Mouse (Mus musculus) megakaryocyte, embryonic 14.5 days (primary cell): ENCODE measurements around the gene Serpina3g. TPM values are rescaled to one million over a fixed set of nuclear protein-coding genes. Genes with fewer than 3 reads are reported as not detected.
"Not testable (repeated sequence)": the region's sequence is repeated elsewhere in the genome, so short reads cannot be mapped to it uniquely, and the experiment has no call there.

Experiments used
- H3K27me3 ChIP-seq: replicated peaks from 2 replicates; pipeline ENCODE3; 2012; ENCODE audit warnings: inconsistent platforms
- H3K36me3 ChIP-seq: replicated peaks from 2 replicates; pipeline ENCODE3; 2012; ENCODE audit warnings: low read length, inconsistent platforms, mixed read lengths
- H3K4me1 ChIP-seq: 2 replicates; pipeline ENCODE4 v1.6.1; 2012; ENCODE audit warnings: inconsistent platforms
- H3K4me3 ChIP-seq: replicated peaks from 2 replicates; pipeline ENCODE3; 2012; ENCODE audit warnings: moderate library complexity, mild to moderate bottlenecking, inconsistent platforms
- H3K9me3 ChIP-seq: 2 replicates; pipeline ENCODE4 v1.6.1; 2012; ENCODE audit warnings: inconsistent platforms
- FLI1 ChIP-seq: IDR thresholded peaks from 2 replicates; pipeline ENCODE4 v1.6.1; 2012; ENCODE audit warnings: low read length, inconsistent platforms, mixed read lengths
- GATA1 ChIP-seq: IDR thresholded peaks from 3 replicates; pipeline ENCODE4 v1.6.1; 2012; ENCODE audit warnings: mixed read lengths, low read length, inconsistent platforms, borderline replicate concordance
- polyA plus RNA-seq: library from polyadenylated mRNA; stranded (reverse); fragments of >175 nt; gene quantifications from 2 replicates; pipeline ENCODE4 v1.2.3, GENCODE M21; 2012; ENCODE audit warnings: low replicate concordance; ENCODE audit not compliant: insufficient read depth

The Serpina3g gene
- polyA plus RNA-seq, 1 experiment, result 154 TPM

- peaks cover 19% of the 10 kb centered on the region for H3K36me3 ChIP-seq
- H3K9me3 ChIP-seq, result peaks cover 15% of the 10 kb centered on the region
- H3K4me1 ChIP-seq, result peaks cover 34% of the 10 kb centered on the region
- peak overlapping the region; percentile 86 for H3K4me3 ChIP-seq
- peaks cover 2% of the 10 kb centered on the region for H3K27me3 ChIP-seq
- TF ChIP-seq FLI1 (no peak), GATA1 (no peak; the same call in 2 of the 3 replicates)
Observed at GRCm38 (mm10) chr12:104224598-104225300, 11.3 kb upstream of the Serpina3g start.

GRCm38 (mm10) chr12:104230762-104231161, 5.3 kb upstream of the Serpina3g start:
- peaks cover 27% of the 10 kb centered on the region for H3K4me1 ChIP-seq
- TF ChIP-seq GATA1, result no peak
- TF ChIP-seq FLI1, result no peak
- H3K9me3 ChIP-seq, result peaks cover 17% of the 10 kb centered on the region
- H3K27me3 ChIP-seq, result no peaks in the 10 kb centered on the region
- no peak overlapping the region for H3K4me3 ChIP-seq
- peaks cover 22% of the 10 kb centered on the region for H3K36me3 ChIP-seq

GRCm38 (mm10) chr12:104238048-104238447, 2.0 kb downstream of the Serpina3g start:
- peaks cover 67% of the 10 kb centered on the region for H3K4me1 ChIP-seq
- H3K9me3 ChIP-seq, H3K27me3 ChIP-seq: not testable (repeated sequence)
- H3K36me3 ChIP-seq, result peaks cover 32% of the 10 kb centered on the region
- peak overlapping the region; percentile 82 for H3K4me3 ChIP-seq

GRCm38 (mm10) chr12:104243307-104243706, 7.3 kb downstream of the Serpina3g start:
- Histone ChIP-seq H3K27me3 (no peaks in the 10 kb centered on the region), H3K4me3 (no peak overlapping the region), H3K4me1 (peaks cover 54% of the 10 kb centered on the region), H3K9me3 (no peaks in the 10 kb centered on the region), H3K36me3 (peaks cover 28% of the 10 kb centered on the region)
- TF ChIP-seq FLI1 (no peak), GATA1 (no peak)

GRCm38 (mm10) chr12:104245092-104245491, 9.0 kb downstream of the Serpina3g start:
- no peak overlapping the region for H3K4me3 ChIP-seq
- H3K36me3 ChIP-seq, result peaks cover 21% of the 10 kb centered on the region
- H3K4me1 ChIP-seq, result peaks cover 53% of the 10 kb centered on the region
- no peak for TF ChIP-seq FLI1
- no peak for TF ChIP-seq GATA1
- no peaks in the 10 kb centered on the region for H3K27me3 ChIP-seq
- no peaks in the 10 kb centered on the region for H3K9me3 ChIP-seq

GRCm38 (mm10) chr12:104245595-104245994, 9.6 kb downstream of the Serpina3g start:
- no peaks in the 10 kb centered on the region for H3K27me3 ChIP-seq
- no peaks in the 10 kb centered on the region for H3K9me3 ChIP-seq
- TF ChIP-seq GATA1 (no peak), FLI1 (no peak)
- H3K4me1 ChIP-seq, result peaks cover 48% of the 10 kb centered on the region
- peaks cover 16% of the 10 kb centered on the region for H3K36me3 ChIP-seq
- no peak overlapping the region for H3K4me3 ChIP-seq

GRCm38 (mm10) chr12:104247553-104248002, 11.5 kb downstream of the Serpina3g start:
- no peaks in the 10 kb centered on the region for H3K27me3 ChIP-seq
- TF ChIP-seq FLI1 (no peak), GATA1 (no peak)
- peaks cover 59% of the 10 kb centered on the region for H3K4me1 ChIP-seq
- no peaks in the 10 kb centered on the region for H3K9me3 ChIP-seq
- H3K36me3 ChIP-seq, result peaks cover 23% of the 10 kb centered on the region
- peak overlapping the region; percentile 91 for H3K4me3 ChIP-seq

- peak overlapping the region; percentile 91 for H3K4me3 ChIP-seq
- peaks cover 55% of the 10 kb centered on the region for H3K4me1 ChIP-seq
- H3K9me3 ChIP-seq, result no peaks in the 10 kb centered on the region
- TF ChIP-seq FLI1, result no peak
- no peak for TF ChIP-seq GATA1
- peaks cover 28% of the 10 kb centered on the region for H3K36me3 ChIP-seq
- no peaks in the 10 kb centered on the region for H3K27me3 ChIP-seq
Observed at GRCm38 (mm10) chr12:104248231-104248630, 12.2 kb downstream of the Serpina3g start.

GRCm38 (mm10) chr12:104261041-104261440, 25.0 kb downstream of the Serpina3g start:
- no peak overlapping the region for H3K4me3 ChIP-seq
- H3K36me3 ChIP-seq, result peaks cover 13% of the 10 kb centered on the region
- TF ChIP-seq GATA1, result no peak
- TF ChIP-seq FLI1, result no peak
- peaks cover 95% of the 10 kb centered on the region for H3K4me1 ChIP-seq
- no peaks in the 10 kb centered on the region for H3K27me3 ChIP-seq
- no peaks in the 10 kb centered on the region for H3K9me3 ChIP-seq

GRCm38 (mm10) chr12:104262863-104263262, 26.8 kb downstream of the Serpina3g start, which contains the start of gene Serpina3i:
TSS of gene Serpina3i (plus strand) at chr12:104263122.
- H3K4me1 ChIP-seq, result peaks cover 94% of the 10 kb centered on the region
- peaks cover 26% of the 10 kb centered on the region for H3K36me3 ChIP-seq
- H3K9me3 ChIP-seq, result no peaks in the 10 kb centered on the region
- H3K27me3 ChIP-seq, result no peaks in the 10 kb centered on the region
- no peak for TF ChIP-seq FLI1
- TF ChIP-seq GATA1, result peak; percentile 32; the same call in 1 of the 3 replicates
- peak within 1 kb of the TSS; percentile 89 for H3K4me3 ChIP-seq
